Mouse (Mus musculus): ENCODE measurements around the gene Gabpb1.

- no peak for TF ChIP-seq CTCF (IDR thresholded peaks at IDR 0.05; ENCODE audit: low read depth)
- TF ChIP-seq EP300 (IDR thresholded peaks at IDR 0.05; ENCODE audit: low read depth): no peak
Measured at GRCm38 (mm10) chr2:126615355-126615754, 60.8 kb downstream of the Gabpb1 start.

All from liver, embryonic 14.5 days (tissue).